Mouse (Mus musculus) liver, postnatal 0 days (tissue): ENCODE data around the gene Rabggtb.

Experiments used
- CTCF ChIP-seq: sonication (generic); IDR thresholded peaks from 2 replicates; pipeline ENCODE4 v1.5.1; 2016; ENCODE audit warnings: antibody characterized with exemption, low read depth
- EP300 ChIP-seq: IDR thresholded peaks from 2 replicates; pipeline ENCODE4 v1.6.1; 2016; ENCODE audit warnings: antibody characterized with exemption, low read depth, mild to moderate bottlenecking

DNA sequence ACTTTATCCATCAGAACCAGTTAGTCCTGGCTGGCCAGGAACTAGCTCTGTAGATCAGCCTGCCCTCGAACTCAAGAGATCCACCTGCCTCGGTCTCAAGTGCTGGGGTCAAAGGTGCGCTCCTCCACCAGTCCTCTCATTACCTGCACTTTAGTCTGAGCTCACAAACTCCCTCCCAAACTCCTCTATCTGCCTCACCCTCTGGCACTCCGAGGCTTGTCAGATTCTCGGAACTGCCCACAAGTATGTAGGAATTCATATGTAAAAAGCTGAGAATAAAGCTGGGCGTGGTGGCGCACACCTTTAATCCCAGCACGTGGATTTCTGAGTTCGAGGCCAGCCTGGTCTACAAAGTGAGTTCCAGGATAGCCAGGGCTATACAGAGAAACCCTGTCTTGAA, 27.7 kb upstream of the Rabggtb start:
- no peak for TF ChIP-seq CTCF
- no peak for TF ChIP-seq EP300
